Mouse (Mus musculus) bone marrow, adult 2 months (tissue): Measurements from ENCODE around the gene Med10. TPM values are rescaled to one million over a fixed set of nuclear protein-coding genes. Genes with fewer than 3 reads are reported as not detected.

Experiments used
- H3K27ac ChIP-seq: fragments of 200-500 bp; 2 replicates; pipeline ENCODE4 v1.5.1; 2012; ENCODE audit warnings: low read depth, mild to moderate bottlenecking, control low read depth, inconsistent platforms, low read length; ENCODE audit not compliant: control insufficient read depth, poor library complexity, insufficient read depth
- H3K4me1 ChIP-seq: fragments of 200-500 bp; 2 replicates; pipeline ENCODE4 v1.6.1; 2011; ENCODE audit warnings: low read length; ENCODE audit not compliant: control insufficient read depth, insufficient read depth
- H3K4me3 ChIP-seq: fragments of 200-500 bp; replicated peaks from 2 replicates; pipeline ENCODE3; 2011; ENCODE audit warnings: mild to moderate bottlenecking, low read depth, low read length, control low read depth; ENCODE audit not compliant: control insufficient read depth
- CTCF ChIP-seq: fragments of 200-500 bp; IDR thresholded peaks from 2 replicates; pipeline ENCODE4 v1.5.1; 2011; ENCODE audit warnings: low read length, control low read depth; ENCODE audit not compliant: control insufficient read depth, insufficient read depth
- POLR2A ChIP-seq: fragments of 200-500 bp; IDR thresholded peaks from 2 replicates; pipeline ENCODE4 v1.6.1; 2011; ENCODE audit warnings: low read depth, mild to moderate bottlenecking, control low read depth, low read length, borderline replicate concordance; ENCODE audit not compliant: control insufficient read depth
- WGBS: fragments of 180-500 bp; shearing (Covaris S2); methylation state at CpG from one replicate; pipeline ENCODE4 v1.1.7; 2018; 5-methylcytosine and 5-hydroxymethylcytosine counted together
- polyA plus RNA-seq: library from polyadenylated mRNA; stranded (reverse); fragments of >200 nt; gene quantifications from 2 replicates; pipeline ENCODE4 v1.2.4, GENCODE M21; 2011; ENCODE audit warnings: low replicate concordance; ENCODE audit not compliant: missing spikeins, insufficient read depth, insufficient read length

Med10 gene
- polyA plus RNA-seq, 1 experiment: 25.1 TPM

- H3K27ac ChIP-seq: no peak overlapping the region
- 70% methylated on average over 1 of the region's 1 CpGs for WGBS
- no peak overlapping the region for H3K4me3 ChIP-seq
- no peak for TF ChIP-seq CTCF
- no peak for TF ChIP-seq POLR2A
- H3K4me1 ChIP-seq: no peaks in the 10 kb centered on the region
Measured at GRCm38 (mm10) chr13:69791814-69792213, 10.4 kb upstream of the Med10 start.

- WGBS: 63% methylated on average over 12 of the region's 12 CpGs
- Histone ChIP-seq H3K4me1 (no peaks in the 10 kb centered on the region), H3K27ac (no peak overlapping the region), H3K4me3 (no peak overlapping the region)
- no peak for TF ChIP-seq POLR2A
- TF ChIP-seq CTCF: no peak
Measured at GRCm38 (mm10) chr13:69792541-69793009, 9.6 kb upstream of the Med10 start.

GRCm38 (mm10) chr13:69794808-69795207 lies 7.4 kb upstream of the Med10 start:
- H3K27ac ChIP-seq: no peak overlapping the region
- TF ChIP-seq CTCF (no peak), POLR2A (no peak)
- no peaks in the 10 kb centered on the region for H3K4me1 ChIP-seq
- WGBS: 67% methylated on average over 7 of the region's 7 CpGs
- no peak overlapping the region for H3K4me3 ChIP-seq

GRCm38 (mm10) chr13:69809681-69810611 lies 7.8 kb downstream of the Med10 start:
- H3K4me1 ChIP-seq: no peaks in the 10 kb centered on the region; the same call in 1 of the 2 replicates
- no peak for TF ChIP-seq CTCF
- peak; percentile 79; the same call in 1 of the 2 replicates for TF ChIP-seq POLR2A
- WGBS: 2% methylated on average over 55 of the region's 55 CpGs
- H3K4me3 ChIP-seq: peak overlapping the region; percentile 87
- peak overlapping the region; percentile 60; the same call in 1 of the 2 replicates for H3K27ac ChIP-seq

GRCm38 (mm10) chr13:69810936-69811680 lies 8.9 kb downstream of the Med10 start:
- Histone ChIP-seq H3K4me1 (no peaks in the 10 kb centered on the region; the same call in 1 of the 2 replicates), H3K27ac (no peak overlapping the region), H3K4me3 (no peak overlapping the region)
- 78% methylated on average over 14 of the region's 14 CpGs for WGBS
- TF ChIP-seq CTCF (no peak), POLR2A (no peak)

GRCm38 (mm10) chr13:69813870-69814269 lies 11.7 kb downstream of the Med10 start:
- no peaks in the 10 kb centered on the region; the same call in 1 of the 2 replicates for H3K4me1 ChIP-seq
- 30% methylated on average over 5 of the region's 5 CpGs for WGBS
- H3K27ac ChIP-seq: no peak overlapping the region
- no peak overlapping the region for H3K4me3 ChIP-seq
- TF ChIP-seq POLR2A (no peak), CTCF (no peak)

GRCm38 (mm10) chr13:69818306-69818705 lies 16.1 kb downstream of the Med10 start:
- H3K27ac ChIP-seq: no peak overlapping the region
- TF ChIP-seq CTCF (no peak), POLR2A (no peak)
- no peak overlapping the region for H3K4me3 ChIP-seq
- WGBS: 87% methylated on average over 4 of the region's 4 CpGs
- H3K4me1 ChIP-seq: no peaks in the 10 kb centered on the region; the same call in 1 of the 2 replicates

GRCm38 (mm10) chr13:69821169-69821822 lies 19.1 kb downstream of the Med10 start:
- Histone ChIP-seq H3K4me1 (no peaks in the 10 kb centered on the region), H3K4me3 (no peak overlapping the region), H3K27ac (no peak overlapping the region)
- WGBS: 38% methylated on average over 3 of the region's 3 CpGs
- TF ChIP-seq CTCF: no peak
- TF ChIP-seq POLR2A: no peak
